Mouse (Mus musculus) lung, postnatal 36 days (tissue): ENCODE results near the gene Gm3248.
A peak's percentile ranks its signal among the peaks of the same experiment; 100 is the strongest.
"Not testable (repeated sequence)": the region's sequence is repeated elsewhere in the genome, so short reads cannot be mapped to it uniquely, and the experiment has no call there.

ENCODE experiments used
- DNase-seq: peaks from one replicate; pipeline ENCODE4 v3.0.0; 2022; ENCODE audit warnings: mixed read lengths

Gm3248 gene

GRCm38 (mm10) chr14:5961635-5962034 is at the start of gene Gm3248:
TSS of gene Gm3248 (minus strand) at chr14:5961745.
- peak; percentile 9 for DNase-seq

- not testable (repeated sequence) for DNase-seq
These were observed 25.6 kb upstream of the Gm3248 start for GRCm38 (mm10) chr14:5987136-5987535.

GRCm38 (mm10) chr14:5979037-5979436 is 17.5 kb upstream of the Gm3248 start, which contains the start of gene Gm3453:
TSS of gene Gm3453 (minus strand) at chr14:5979137.
- DNase-seq, result not testable (repeated sequence)

GRCm38 (mm10) chr14:5962441-5962840 is 896 bp upstream of the Gm3248 start:
- DNase-seq, result not testable (repeated sequence)

- not testable (repeated sequence) for DNase-seq
These were observed 443 bp downstream of the Gm3248 start for GRCm38 (mm10) chr14:5961102-5961501.

- DNase-seq, result peak; percentile 17
These were observed 1.1 kb downstream of the Gm3248 start for GRCm38 (mm10) chr14:5960479-5960878.

GRCm38 (mm10) chr14:5923276-5923675 is 38.3 kb downstream of the Gm3248 start:
- not testable (repeated sequence) for DNase-seq

- not testable (repeated sequence) for DNase-seq
These were observed 43.1 kb downstream of the Gm3248 start for GRCm38 (mm10) chr14:5918330-5918942.

- not testable (repeated sequence) for DNase-seq
These were observed 47.8 kb downstream of the Gm3248 start for GRCm38 (mm10) chr14:5913701-5914100.
